Mouse (Mus musculus): Measurements from ENCODE around the gene Tmod4. TPM values are rescaled to one million over a fixed set of nuclear protein-coding genes. Genes with fewer than 3 reads are reported as not detected.
"Not testable (repeated sequence)": the region's sequence is repeated elsewhere in the genome, so short reads cannot be mapped to it uniquely, and the experiment has no call there.

Gene Tmod4
- 0.19 and 0.51 TPM in 2 replicates for polyA plus RNA-seq (2016; fragmentation: Nextera tagmentation; extraction: Ambion mirVana)

- peaks cover 39% of the 10 kb centered on the region for H3K36me3 ChIP-seq
- H3K4me3 ChIP-seq = no peak within 1 kb of the TSS
- H3K9me3 ChIP-seq (replicated peaks) = no peaks in the 10 kb centered on the region
- WGBS (ENCODE audit: insufficient replicate concordance) = 52% methylated on average over 6 of the region's 6 CpGs
- 0 out of 2 replicates have a peak, but pooled peaks have one; percentile 16 for ATAC-seq
- H3K27ac ChIP-seq = 0 out of 2 replicates have a peak within 1 kb of the TSS, but pooled peaks have one; percentile 13
- H3K4me2 ChIP-seq = no peak within 1 kb of the TSS
- H3K27me3 ChIP-seq (replicated peaks) = no peaks in the 10 kb centered on the region
- H3K4me1 ChIP-seq = peaks cover 7% of the 10 kb centered on the region
- no peak within 1 kb of the TSS for H3K9ac ChIP-seq
Observed at GRCm38 (mm10) chr3:95124246-95124645, at the start of gene Tmod4. Gene Tmod4 (plus strand): TSS chr3:95124476.

GRCm38 (mm10) chr3:95088071-95088470, 36.2 kb upstream of the Tmod4 start:
- Histone ChIP-seq H3K27me3 (replicated peaks) (no peaks in the 10 kb centered on the region), H3K9ac (no peak overlapping the region), H3K4me2 (no peak overlapping the region), H3K4me3 (no peak overlapping the region), H3K36me3 (peaks cover 29% of the 10 kb centered on the region), H3K9me3 (replicated peaks) (no peaks in the 10 kb centered on the region), H3K27ac (no peak overlapping the region), H3K4me1 (no peaks in the 10 kb centered on the region)
- no peak for ATAC-seq
- WGBS (ENCODE audit: insufficient replicate concordance) = 93% methylated on average over 1 of the region's 1 CpGs

- 25% methylated on average over 2 of the region's 2 CpGs for WGBS (ENCODE audit: insufficient replicate concordance)
- Histone ChIP-seq H3K27me3 (replicated peaks) (no peaks in the 10 kb centered on the region), H3K27ac (no peak overlapping the region), H3K4me1 (peaks cover 51% of the 10 kb centered on the region), H3K9ac (no peak overlapping the region), H3K4me2 (no peak overlapping the region), H3K36me3 (peaks cover 57% of the 10 kb centered on the region), H3K4me3 (no peak overlapping the region), H3K9me3 (replicated peaks) (no peaks in the 10 kb centered on the region)
- ATAC-seq = no peak
Observed at GRCm38 (mm10) chr3:95100854-95101253, 23.4 kb upstream of the Tmod4 start.

GRCm38 (mm10) chr3:95105121-95105520, 19.2 kb upstream of the Tmod4 start:
- no peaks in the 10 kb centered on the region for H3K27me3 ChIP-seq (replicated peaks)
- H3K9ac ChIP-seq = peak overlapping the region; percentile 89
- peaks cover 68% of the 10 kb centered on the region for H3K4me1 ChIP-seq
- H3K4me3 ChIP-seq = peak overlapping the region; percentile 91
- no peak for ATAC-seq
- H3K4me2 ChIP-seq = peak overlapping the region; percentile 74
- H3K9me3 ChIP-seq (replicated peaks) = no peaks in the 10 kb centered on the region
- H3K36me3 ChIP-seq = peaks cover 26% of the 10 kb centered on the region
- 9% methylated on average over 4 of the region's 4 CpGs for WGBS (ENCODE audit: insufficient replicate concordance)
- peak overlapping the region; percentile 90 for H3K27ac ChIP-seq

- peak; percentile 33; the same call in 1 of the 2 replicates for ATAC-seq
- peaks cover 25% of the 10 kb centered on the region for H3K36me3 ChIP-seq
- peak overlapping the region; percentile 74 for H3K4me2 ChIP-seq
- H3K9ac ChIP-seq = peak overlapping the region; percentile 89
- peaks cover 71% of the 10 kb centered on the region for H3K4me1 ChIP-seq
- H3K9me3 ChIP-seq (replicated peaks) = no peaks in the 10 kb centered on the region
- under 1% methylated on average over 16 of the region's 16 CpGs for WGBS (ENCODE audit: insufficient replicate concordance)
- H3K27ac ChIP-seq = peak overlapping the region; percentile 90
- H3K4me3 ChIP-seq = peak overlapping the region; percentile 91
- no peaks in the 10 kb centered on the region for H3K27me3 ChIP-seq (replicated peaks)
Observed at GRCm38 (mm10) chr3:95105586-95106337, 18.5 kb upstream of the Tmod4 start.

- H3K9ac ChIP-seq = peak within 1 kb of the TSS; percentile 89
- H3K9me3 ChIP-seq (replicated peaks) = no peaks in the 10 kb centered on the region
- H3K27ac ChIP-seq = peak within 1 kb of the TSS; percentile 90
- WGBS (ENCODE audit: insufficient replicate concordance) = under 1% methylated on average over 51 of the region's 51 CpGs
- ATAC-seq = peak; percentile 83
- no peaks in the 10 kb centered on the region for H3K27me3 ChIP-seq (replicated peaks)
- peak within 1 kb of the TSS; percentile 75 for H3K4me2 ChIP-seq
- H3K4me3 ChIP-seq = peak within 1 kb of the TSS; percentile 91
- peaks cover 17% of the 10 kb centered on the region for H3K36me3 ChIP-seq
- H3K4me1 ChIP-seq = peaks cover 64% of the 10 kb centered on the region
Observed at GRCm38 (mm10) chr3:95106338-95107117, 17.7 kb upstream of the Tmod4 start, which contains the start of gene Pip5k1a. Gene Pip5k1a (minus strand): TSS chr3:95106930.

- 0 out of 2 replicates have a peak overlapping the region, but pooled peaks have one; percentile 74 for H3K27ac ChIP-seq
- not testable (repeated sequence) for ATAC-seq
Observed at GRCm38 (mm10) chr3:95107308-95107707, 17.0 kb upstream of the Tmod4 start.

GRCm38 (mm10) chr3:95107898-95108297, 16.4 kb upstream of the Tmod4 start:
- Histone ChIP-seq H3K36me3 (peaks cover 8% of the 10 kb centered on the region), H3K9me3 (replicated peaks) (no peaks in the 10 kb centered on the region), H3K4me3 (no peak overlapping the region), H3K4me2 (no peak overlapping the region), H3K27ac (no peak overlapping the region), H3K4me1 (peaks cover 61% of the 10 kb centered on the region), H3K9ac (no peak overlapping the region), H3K27me3 (replicated peaks) (no peaks in the 10 kb centered on the region)
- no peak for ATAC-seq
- 61% methylated on average over 2 of the region's 2 CpGs for WGBS (ENCODE audit: insufficient replicate concordance)

More at GRCm38 (mm10) chr3:95107308-95107707, 17.0 kb upstream of the Tmod4 start:
- Histone ChIP-seq H3K36me3 (peaks cover 11% of the 10 kb centered on the region), H3K4me3 (peak overlapping the region; percentile 91), H3K4me2 (peak overlapping the region; percentile 75), H3K4me1 (peaks cover 61% of the 10 kb centered on the region), H3K9ac (peak overlapping the region; percentile 69)
- H3K9me3 ChIP-seq (replicated peaks); H3K27me3 ChIP-seq (replicated peaks): not testable (repeated sequence)

GRCm38 (mm10) chr3:95110911-95111726, 13.2 kb upstream of the Tmod4 start, which contains the start of gene Vps72:
Gene Vps72 (plus strand): TSS chr3:95111022.
- Histone ChIP-seq H3K36me3 (peaks cover 17% of the 10 kb centered on the region), H3K4me2 (peak within 1 kb of the TSS; percentile 70), H3K27me3 (replicated peaks) (no peaks in the 10 kb centered on the region), H3K27ac (peak within 1 kb of the TSS; percentile 94), H3K4me3 (peak within 1 kb of the TSS; percentile 83), H3K4me1 (peaks cover 42% of the 10 kb centered on the region), H3K9me3 (replicated peaks) (no peaks in the 10 kb centered on the region), H3K9ac (peak within 1 kb of the TSS; percentile 85)
- WGBS (ENCODE audit: insufficient replicate concordance) = 1% methylated on average over 54 of the region's 54 CpGs
- ATAC-seq = peak; percentile 71

- ATAC-seq = no peak
- Histone ChIP-seq H3K4me2 (peak overlapping the region; percentile 70), H3K4me3 (no peak overlapping the region)
Observed at GRCm38 (mm10) chr3:95112760-95113159, 11.5 kb upstream of the Tmod4 start.

GRCm38 (mm10) chr3:95117751-95118150, 6.5 kb upstream of the Tmod4 start:
- ATAC-seq = no peak
- 88% methylated on average over 2 of the region's 2 CpGs for WGBS (ENCODE audit: insufficient replicate concordance)
- peaks cover 70% of the 10 kb centered on the region for H3K36me3 ChIP-seq

More at GRCm38 (mm10) chr3:95112760-95113159, 11.5 kb upstream of the Tmod4 start:
- no peak overlapping the region; the same call in 1 of the 2 replicates for H3K9ac ChIP-seq
- WGBS (ENCODE audit: insufficient replicate concordance) = 89% methylated on average over 1 of the region's 1 CpGs
- no peaks in the 10 kb centered on the region for H3K9me3 ChIP-seq (replicated peaks)
- H3K4me1 ChIP-seq = peaks cover 40% of the 10 kb centered on the region
- H3K36me3 ChIP-seq = peaks cover 24% of the 10 kb centered on the region
- 0 out of 2 replicates have a peak overlapping the region, but pooled peaks have one; percentile 0 for H3K27ac ChIP-seq
- H3K27me3 ChIP-seq (replicated peaks) = no peaks in the 10 kb centered on the region

More at GRCm38 (mm10) chr3:95117751-95118150, 6.5 kb upstream of the Tmod4 start:
- Histone ChIP-seq H3K4me2 (no peak overlapping the region), H3K9me3 (replicated peaks) (no peaks in the 10 kb centered on the region), H3K27ac (no peak overlapping the region), H3K9ac (no peak overlapping the region), H3K27me3 (replicated peaks) (no peaks in the 10 kb centered on the region), H3K4me1 (peaks cover 5% of the 10 kb centered on the region), H3K4me3 (no peak overlapping the region)

All from liver, embryonic 12.5 days (tissue).